Mouse (Mus musculus) ES-Bruce4 (cell line): ENCODE data around the gene Gm8251. TPM values are rescaled to one million over a fixed set of nuclear protein-coding genes. Genes with fewer than 3 reads are reported as not detected.

Source experiments
- H3K27ac ChIP-seq: 2 replicates; pipeline ENCODE4 v1.5.1; 2012; ENCODE audit warnings: low read length, inconsistent platforms; ENCODE audit not compliant: insufficient read depth
- H3K27me3 ChIP-seq: 2 replicates; pipeline ENCODE4 v1.6.1; 2012; ENCODE audit warnings: mild to moderate bottlenecking, low read length, inconsistent platforms; ENCODE audit not compliant: control insufficient read depth, poor library complexity, insufficient read depth, severe bottlenecking
- H3K36me3 ChIP-seq: 2 replicates; pipeline ENCODE4 v1.6.1; 2012; ENCODE audit warnings: inconsistent platforms, mild to moderate bottlenecking, low read length, moderate library complexity; ENCODE audit not compliant: control insufficient read depth, poor library complexity, insufficient read depth, severe bottlenecking
- H3K4me1 ChIP-seq: one replicate; pipeline ENCODE4 v1.8.1; 2011; ENCODE audit warnings: low read length; ENCODE audit not compliant: control insufficient read depth, insufficient read depth
- H3K4me3 ChIP-seq: 2 replicates; pipeline ENCODE4 v1.5.1; 2011; ENCODE audit warnings: low read depth, mild to moderate bottlenecking, low read length
- H3K9ac ChIP-seq: 2 replicates; pipeline ENCODE4 v1.6.1; 2012; ENCODE audit warnings: low read depth, mild to moderate bottlenecking, inconsistent platforms; ENCODE audit not compliant: poor library complexity, severe bottlenecking
- H3K9me3 ChIP-seq: replicated peaks from 2 replicates; pipeline ENCODE4 v1.6.1; 2012; ENCODE audit warnings: mild to moderate bottlenecking, low read length, inconsistent platforms; ENCODE audit not compliant: control insufficient read depth, poor library complexity, insufficient read depth, severe bottlenecking
- CTCF ChIP-seq: IDR thresholded peaks from one replicate; pipeline ENCODE4 v1.8.1; 2011; ENCODE audit warnings: low read depth, low read length
- EP300 ChIP-seq: IDR thresholded peaks from 2 replicates; pipeline ENCODE4 v1.6.1; 2011; ENCODE audit warnings: low read depth, low read length; ENCODE audit not compliant: insufficient read depth
- POLR2A ChIP-seq: IDR thresholded peaks from one replicate; pipeline ENCODE4 v1.8.1; 2011; ENCODE audit warnings: low read length; ENCODE audit not compliant: insufficient read depth
- polyA plus RNA-seq: library from polyadenylated mRNA; stranded (reverse); fragments of >200 nt; gene quantifications from 2 replicates; pipeline ENCODE4 v1.2.4, GENCODE M21; 2011; ENCODE audit warnings: low read depth; ENCODE audit not compliant: missing spikeins, insufficient read depth, insufficient read length

The Gm8251 gene
- not detected in 2 replicates for polyA plus RNA-seq

GRCm38 (mm10) chr1:44061836-44062235, at the start of gene Gm8251:
Gene Gm8251, minus strand, starts transcription at chr1:44061936.
- Histone ChIP-seq H3K4me3 (no peak within 1 kb of the TSS), H3K27ac (no peak within 1 kb of the TSS), H3K9ac (no peak within 1 kb of the TSS), H3K27me3 (no peaks in the 10 kb centered on the region; the same call in 1 of the 2 replicates), H3K9me3 (no peaks in the 10 kb centered on the region), H3K36me3 (no peaks in the 10 kb centered on the region), H3K4me1 (no peaks in the 10 kb centered on the region)
- no peak for TF ChIP-seq POLR2A
- no peak for TF ChIP-seq EP300
- TF ChIP-seq CTCF, result no peak

- no peak for TF ChIP-seq POLR2A
- no peak for TF ChIP-seq CTCF
- no peak for TF ChIP-seq EP300
- H3K27ac ChIP-seq, result no peak overlapping the region
- H3K36me3 ChIP-seq, result peaks cover 11% of the 10 kb centered on the region
- H3K9ac ChIP-seq, result peak overlapping the region; percentile 85
- H3K4me3 ChIP-seq, result peak overlapping the region; percentile 20
- no peaks in the 10 kb centered on the region for H3K27me3 ChIP-seq
- H3K9me3 ChIP-seq, result no peaks in the 10 kb centered on the region
- no peaks in the 10 kb centered on the region for H3K4me1 ChIP-seq
Observed at GRCm38 (mm10) chr1:44102939-44103338, 41.2 kb upstream of the Gm8251 start.

- H3K9me3 ChIP-seq, result no peaks in the 10 kb centered on the region
Observed at GRCm38 (mm10) chr1:44102259-44102717, 40.6 kb upstream of the Gm8251 start, which contains the start of gene Tex30. Gene Tex30, minus strand, starts transcription at chr1:44102441.

GRCm38 (mm10) chr1:44101448-44102225, 39.9 kb upstream of the Gm8251 start:
- no peaks in the 10 kb centered on the region; the same call in 1 of the 2 replicates for H3K9me3 ChIP-seq
- no peaks in the 10 kb centered on the region for H3K27me3 ChIP-seq
- no peaks in the 10 kb centered on the region for H3K4me1 ChIP-seq
- H3K27ac ChIP-seq, result no peak overlapping the region
- H3K36me3 ChIP-seq, result peaks cover 11% of the 10 kb centered on the region
- no peak for TF ChIP-seq POLR2A
- H3K4me3 ChIP-seq, result peak overlapping the region; percentile 95
- peak overlapping the region; percentile 85 for H3K9ac ChIP-seq

More at GRCm38 (mm10) chr1:44102259-44102717, 40.6 kb upstream of the Gm8251 start, which contains the start of gene Tex30:
- H3K27me3 ChIP-seq, result no peaks in the 10 kb centered on the region
- H3K36me3 ChIP-seq, result peaks cover 10% of the 10 kb centered on the region
- H3K4me1 ChIP-seq, result no peaks in the 10 kb centered on the region
- H3K4me3 ChIP-seq, result peak within 1 kb of the TSS; percentile 95
- TF ChIP-seq EP300 (no peak), POLR2A (no peak), CTCF (no peak)
- H3K9ac ChIP-seq, result peak within 1 kb of the TSS; percentile 85
- no peak within 1 kb of the TSS for H3K27ac ChIP-seq

- Histone ChIP-seq H3K9ac (no peak overlapping the region), H3K4me3 (no peak overlapping the region), H3K4me1 (no peaks in the 10 kb centered on the region), H3K36me3 (no peaks in the 10 kb centered on the region), H3K27ac (no peak overlapping the region), H3K9me3 (no peaks in the 10 kb centered on the region), H3K27me3 (no peaks in the 10 kb centered on the region; the same call in 1 of the 2 replicates)
- TF ChIP-seq EP300, result no peak
- no peak for TF ChIP-seq POLR2A
- no peak for TF ChIP-seq CTCF
Observed at GRCm38 (mm10) chr1:44064625-44065024, 2.9 kb upstream of the Gm8251 start.

- H3K36me3 ChIP-seq, result no peaks in the 10 kb centered on the region
- H3K4me1 ChIP-seq, result no peaks in the 10 kb centered on the region
- TF ChIP-seq CTCF (no peak), EP300 (no peak), POLR2A (no peak)
- no peak overlapping the region for H3K4me3 ChIP-seq
- H3K27ac ChIP-seq, result no peak overlapping the region
- no peaks in the 10 kb centered on the region; the same call in 1 of the 2 replicates for H3K27me3 ChIP-seq
- H3K9ac ChIP-seq, result no peak overlapping the region
- H3K9me3 ChIP-seq, result no peaks in the 10 kb centered on the region
Observed at GRCm38 (mm10) chr1:44063439-44063838, 1.7 kb upstream of the Gm8251 start.
